Mouse (Mus musculus) testis, adult 2 months (tissue): Measurements from ENCODE around the gene Dnajc22. TPM values are rescaled to one million over a fixed set of nuclear protein-coding genes. Genes with fewer than 3 reads are reported as not detected.

Experiments
- H3K27ac ChIP-seq: fragments of 200-500 bp; 2 replicates; pipeline ENCODE4 v1.5.1; 2012; ENCODE audit warnings: low read depth, low read length; ENCODE audit not compliant: control insufficient read depth, insufficient read depth
- H3K27me3 ChIP-seq: fragments of 200-500 bp; 2 replicates; pipeline ENCODE4 v1.6.1; 2012; ENCODE audit warnings: mild to moderate bottlenecking, low read length, moderate library complexity; ENCODE audit not compliant: control insufficient read depth, insufficient read depth
- H3K36me3 ChIP-seq: fragments of 200-500 bp; 2 replicates; pipeline ENCODE4 v1.6.1; 2012; ENCODE audit warnings: mild to moderate bottlenecking, low read length; ENCODE audit not compliant: control insufficient read depth, insufficient read depth
- H3K4me1 ChIP-seq: fragments of 200-500 bp; 2 replicates; pipeline ENCODE4 v1.6.1; 2012; ENCODE audit warnings: low read length; ENCODE audit not compliant: control insufficient read depth, insufficient read depth
- H3K4me3 ChIP-seq: fragments of 200-500 bp; 2 replicates; pipeline ENCODE4 v1.5.1; 2012; ENCODE audit warnings: low read depth, mild to moderate bottlenecking, low read length, moderate library complexity, mixed read lengths; ENCODE audit not compliant: control insufficient read depth
- CTCF ChIP-seq: fragments of 200-500 bp; IDR thresholded peaks from 2 replicates; pipeline ENCODE4 v1.5.1; 2012; ENCODE audit warnings: low read depth, mild to moderate bottlenecking, inconsistent platforms, low read length, moderate library complexity; ENCODE audit not compliant: control insufficient read depth, insufficient read depth, insufficient replicate concordance
- POLR2A ChIP-seq: fragments of 200-500 bp; IDR thresholded peaks from 2 replicates; pipeline ENCODE4 v1.6.1; 2012; ENCODE audit warnings: low read depth, mild to moderate bottlenecking, inconsistent platforms, low read length, moderate library complexity; ENCODE audit not compliant: control insufficient read depth
- polyA plus RNA-seq: library from polyadenylated mRNA; depleted of rRNA; stranded (reverse); fragments of >200 nt; gene quantifications from 2 replicates; pipeline ENCODE4 v1.2.3, GENCODE M21; 2012; rRNA removed

The Dnajc22 gene
- polyA plus RNA-seq, 1 experiment = 4.1 TPM

GRCm38 (mm10) chr15:99129956-99130910 is 37.3 kb downstream of the Dnajc22 start:
- TF ChIP-seq POLR2A = no peak
- TF ChIP-seq CTCF = no peak
- H3K4me1 ChIP-seq = no peaks in the 10 kb centered on the region; the same call in none of the 2 replicates
- H3K27ac ChIP-seq = no peak overlapping the region
- no peak overlapping the region for H3K4me3 ChIP-seq
- H3K36me3 ChIP-seq = no peaks in the 10 kb centered on the region; the same call in 1 of the 2 replicates
- no peaks in the 10 kb centered on the region for H3K27me3 ChIP-seq

- Histone ChIP-seq H3K36me3 (no peaks in the 10 kb centered on the region; the same call in 1 of the 2 replicates), H3K27me3 (no peaks in the 10 kb centered on the region), H3K4me1 (no peaks in the 10 kb centered on the region), H3K4me3 (no peak overlapping the region), H3K27ac (no peak overlapping the region)
- TF ChIP-seq CTCF (no peak), POLR2A (no peak)
These were observed 45.4 kb downstream of the Dnajc22 start for GRCm38 (mm10) chr15:99138389-99138788.

GRCm38 (mm10) chr15:99139669-99140068 is 46.7 kb downstream of the Dnajc22 start:
- no peaks in the 10 kb centered on the region; the same call in 1 of the 2 replicates for H3K36me3 ChIP-seq
- TF ChIP-seq POLR2A (no peak), CTCF (no peak; the same call in 1 of the 2 replicates)

GRCm38 (mm10) chr15:99150516-99150915 is 57.5 kb downstream of the Dnajc22 start:
- H3K4me3 ChIP-seq = no peak overlapping the region
- H3K27ac ChIP-seq = no peak overlapping the region
- H3K36me3 ChIP-seq = no peaks in the 10 kb centered on the region; the same call in 1 of the 2 replicates
- no peaks in the 10 kb centered on the region for H3K4me1 ChIP-seq
- no peak for TF ChIP-seq POLR2A
- no peak for TF ChIP-seq CTCF
- no peaks in the 10 kb centered on the region for H3K27me3 ChIP-seq

More at GRCm38 (mm10) chr15:99139669-99140068, 46.7 kb downstream of the Dnajc22 start:
- Histone ChIP-seq H3K27ac (no peak overlapping the region), H3K27me3 (no peaks in the 10 kb centered on the region), H3K4me1 (no peaks in the 10 kb centered on the region), H3K4me3 (no peak overlapping the region)

GRCm38 (mm10) chr15:99151324-99151723 is 58.4 kb downstream of the Dnajc22 start:
- no peak for TF ChIP-seq CTCF
- no peak overlapping the region for H3K4me3 ChIP-seq
- H3K4me1 ChIP-seq = no peaks in the 10 kb centered on the region
- no peak overlapping the region for H3K27ac ChIP-seq
- H3K36me3 ChIP-seq = no peaks in the 10 kb centered on the region; the same call in 1 of the 2 replicates
- H3K27me3 ChIP-seq = no peaks in the 10 kb centered on the region

GRCm38 (mm10) chr15:99153466-99153865 is 60.5 kb downstream of the Dnajc22 start:
- TF ChIP-seq CTCF (no peak), POLR2A (no peak)
- H3K27me3 ChIP-seq = no peaks in the 10 kb centered on the region
- H3K4me1 ChIP-seq = no peaks in the 10 kb centered on the region
- H3K36me3 ChIP-seq = no peaks in the 10 kb centered on the region; the same call in 1 of the 2 replicates
- no peak overlapping the region for H3K27ac ChIP-seq
- no peak overlapping the region for H3K4me3 ChIP-seq

Other genes with a start within 250 kb of the Dnajc22 start
- 17.0 and 17.4 TPM in 2 replicates for gene Kmt2d, start 222.0 kb upstream of the Dnajc22 start, polyA plus RNA-seq
- 4.6 and 4.8 TPM in 2 replicates for gene Rhebl1, start 198.6 kb upstream of the Dnajc22 start, polyA plus RNA-seq
- gene Dhh, start 194.6 kb upstream of the Dnajc22 start, polyA plus RNA-seq = 9.4 and 10.8 TPM in 2 replicates
- 478 and 581 TPM in 2 replicates for gene Lmbr1l, start 174.9 kb upstream of the Dnajc22 start, polyA plus RNA-seq
- 124 and 148 TPM in 2 replicates for gene Tuba1b, start 158.6 kb upstream of the Dnajc22 start, polyA plus RNA-seq
- gene Gm49450, start 139.6 kb upstream of the Dnajc22 start, polyA plus RNA-seq = 2.3 and 2.4 TPM in 2 replicates
- 77.2 and 93.1 TPM in 2 replicates for gene Tuba1a, start 139.5 kb upstream of the Dnajc22 start, polyA plus RNA-seq
- 223 and 227 TPM in 2 replicates for gene Tuba1c, start 63.3 kb upstream of the Dnajc22 start, polyA plus RNA-seq
- gene Prph, start 38.0 kb upstream of the Dnajc22 start, polyA plus RNA-seq = 0.14 and 0.36 TPM in 2 replicates
- gene Troap, start 18.6 kb upstream of the Dnajc22 start, polyA plus RNA-seq = 15.2 and 17.5 TPM in 2 replicates
- 0.72 and 1.0 TPM in 2 replicates for gene C1ql4, start 5.4 kb upstream of the Dnajc22 start, polyA plus RNA-seq
- gene Spats2, start 32.7 kb downstream of the Dnajc22 start, polyA plus RNA-seq = 34.2 and 35.8 TPM in 2 replicates
- 0.89 and 1.00 TPM in 2 replicates for gene Kcnh3, start 131.7 kb downstream of the Dnajc22 start, polyA plus RNA-seq
- 113 and 124 TPM in 2 replicates for gene Mcrs1, start 158.8 kb downstream of the Dnajc22 start, polyA plus RNA-seq
- 104 and 118 TPM in 2 replicates for gene Prpf40b, start 201.9 kb downstream of the Dnajc22 start, polyA plus RNA-seq
- 57.2 and 58.2 TPM in 2 replicates for gene Fam186b, start 202.7 kb downstream of the Dnajc22 start, polyA plus RNA-seq